Mouse (Mus musculus): ENCODE results near the gene Tepp. TPM values are rescaled to one million over a fixed set of nuclear protein-coding genes. Genes with fewer than 3 reads are reported as not detected.

Tepp gene
- polyA plus RNA-seq, 1 experiment from 2014 or later = 0.70 TPM

GRCm38 (mm10) chr8:95352871-95353866, 42.8 kb downstream of the Tepp start:
- peak overlapping the region; percentile 89 for H3K27ac ChIP-seq (replicated peaks)
- H3K9me3 ChIP-seq = no peaks in the 10 kb centered on the region
- peaks cover 4% of the 10 kb centered on the region; the same call in 1 of the 2 replicates for H3K27me3 ChIP-seq
- peak overlapping the region; percentile 80 for H3K4me2 ChIP-seq
- WGBS = 2% methylated on average over 62 of the region's 62 CpGs
- no peaks in the 10 kb centered on the region for H3K36me3 ChIP-seq
- H3K4me3 ChIP-seq = peak overlapping the region; percentile 75
- peak; percentile 36 for ATAC-seq (ENCODE audit: low read depth)
- H3K9ac ChIP-seq = peak overlapping the region; percentile 92
- H3K4me1 ChIP-seq (replicated peaks) = peaks cover 72% of the 10 kb centered on the region

DNA sequence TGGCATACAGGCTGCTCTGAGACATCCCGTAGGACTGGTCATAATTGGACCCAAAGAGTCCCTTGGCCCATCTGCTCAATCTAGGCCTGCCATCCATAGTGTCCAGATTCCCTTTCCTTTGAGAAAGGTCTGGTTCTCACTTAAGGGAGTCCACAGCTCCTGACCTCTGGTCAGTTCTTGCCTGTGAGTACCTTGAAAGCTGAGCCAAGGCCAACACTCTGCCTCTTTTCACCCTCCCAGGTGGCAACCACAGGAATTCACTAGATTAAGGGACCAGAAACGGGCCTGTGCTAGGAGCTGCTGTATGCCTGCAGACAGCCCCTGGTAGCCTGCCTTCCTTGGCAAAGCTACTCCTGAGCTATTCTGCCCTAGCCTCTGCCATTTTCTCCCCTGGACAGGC, 44.2 kb downstream of the Tepp start:
- H3K36me3 ChIP-seq = no peaks in the 10 kb centered on the region
- WGBS = 90% methylated on average over 2 of the region's 2 CpGs
- peak overlapping the region; percentile 75; the same call in 1 of the 2 replicates for H3K4me3 ChIP-seq
- peaks cover 72% of the 10 kb centered on the region for H3K4me1 ChIP-seq (replicated peaks)
- ATAC-seq (ENCODE audit: low read depth) = no peak
- peaks cover 4% of the 10 kb centered on the region; the same call in 1 of the 2 replicates for H3K27me3 ChIP-seq
- H3K9ac ChIP-seq = peak overlapping the region; percentile 92; the same call in 1 of the 2 replicates
- H3K4me2 ChIP-seq = peak overlapping the region; percentile 80
- H3K9me3 ChIP-seq = no peaks in the 10 kb centered on the region
- H3K27ac ChIP-seq (replicated peaks) = no peak overlapping the region

DNA sequence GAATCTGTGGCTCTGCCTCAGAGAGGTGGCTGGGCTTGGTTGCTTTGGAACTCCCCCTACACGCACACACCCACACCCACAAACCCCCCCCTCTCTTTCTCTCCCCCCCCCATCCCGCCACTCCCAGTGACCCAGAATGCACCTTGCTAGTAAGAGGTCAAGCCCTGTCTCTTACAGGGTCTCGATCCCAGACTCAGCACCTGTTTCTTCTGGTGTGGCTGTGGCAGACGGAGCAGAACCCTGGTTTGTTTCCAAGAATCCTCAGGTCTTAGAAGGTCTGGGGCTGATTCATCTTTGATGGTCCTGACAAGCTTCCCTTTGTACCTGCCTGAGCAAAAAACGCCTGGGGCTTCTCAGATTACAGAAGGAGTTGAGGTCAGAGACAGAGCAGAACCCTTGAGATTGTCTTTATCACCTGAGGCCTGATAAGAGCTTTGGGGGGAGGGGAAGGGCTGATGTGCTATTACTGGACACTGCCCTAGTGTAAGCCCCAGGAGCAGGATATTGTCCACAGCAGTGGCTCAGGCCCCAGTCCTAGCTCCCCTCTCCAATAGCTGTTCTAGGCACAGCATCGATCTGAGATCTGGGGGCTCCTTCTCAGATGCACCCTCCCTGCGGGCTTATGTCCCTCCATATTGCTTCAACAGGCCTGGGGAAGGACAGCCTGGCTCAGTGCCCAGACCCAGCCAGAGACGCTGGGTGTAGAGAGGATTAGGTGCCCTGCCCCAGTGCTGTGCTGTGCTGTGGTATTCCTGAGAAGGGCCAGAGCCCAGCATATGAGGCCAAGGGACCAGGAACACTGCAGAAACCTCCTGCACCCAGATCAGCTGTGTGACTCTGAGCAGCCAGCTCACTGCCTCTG, 48.4 kb downstream of the Tepp start:
- Histone ChIP-seq H3K4me3 (no peak overlapping the region), H3K9ac (0 out of 2 replicates have a peak overlapping the region, but pooled peaks have one; percentile 8), H3K27ac (replicated peaks) (no peak overlapping the region; the same call in 1 of the 2 replicates), H3K4me2 (no peak overlapping the region), H3K27me3 (no peaks in the 10 kb centered on the region), H3K9me3 (peaks cover 3% of the 10 kb centered on the region; the same call in 1 of the 2 replicates), H3K4me1 (replicated peaks) (peaks cover 70% of the 10 kb centered on the region), H3K36me3 (no peaks in the 10 kb centered on the region; the same call in 1 of the 2 replicates)
- ATAC-seq (ENCODE audit: low read depth) = no peak
- 61% methylated on average over 8 of the region's 8 CpGs for WGBS

DNA sequence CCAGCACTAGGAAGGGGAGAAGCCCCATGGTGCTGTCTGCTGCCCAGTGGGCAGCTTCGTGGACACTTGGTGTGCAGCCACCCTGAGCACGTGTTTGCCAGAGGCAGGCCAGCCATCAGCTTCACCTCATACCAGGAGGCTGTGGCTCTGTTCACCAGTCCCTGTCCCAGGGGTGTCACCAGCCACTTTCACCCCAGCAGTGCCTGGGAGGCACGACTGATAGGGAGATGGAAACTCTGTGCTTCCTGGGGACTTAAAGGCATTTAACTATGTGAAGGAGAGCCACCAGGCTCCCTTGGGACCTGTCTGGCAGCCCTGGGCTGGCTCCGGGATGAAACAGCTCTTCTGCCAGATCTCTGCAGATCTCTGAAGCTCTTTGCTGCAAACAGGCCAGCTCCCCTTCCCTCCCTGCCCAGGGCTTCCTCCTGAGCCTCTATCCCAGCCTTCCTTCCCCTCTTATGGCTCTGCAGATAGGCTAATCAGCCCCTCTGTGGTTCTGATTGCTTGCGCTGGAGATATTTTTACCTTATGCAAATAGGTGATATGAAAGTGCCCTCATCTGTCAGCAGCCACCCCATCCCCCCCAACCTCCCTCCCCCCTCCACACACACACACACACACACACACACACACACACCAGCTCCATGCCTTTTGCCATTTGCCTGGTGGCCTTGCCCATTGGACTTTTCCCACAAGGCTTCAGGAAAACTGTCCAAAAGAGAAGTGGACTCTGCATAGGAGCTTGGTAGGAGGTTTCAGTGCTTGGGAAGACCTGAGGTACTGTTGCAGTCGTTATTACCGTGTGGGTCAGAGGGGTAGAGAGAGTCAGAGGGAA, 50.0 kb downstream of the Tepp start:
- Histone ChIP-seq H3K27ac (replicated peaks) (peak overlapping the region; percentile 56), H3K9ac (peak overlapping the region; percentile 17; the same call in 1 of the 2 replicates)
- WGBS = 48% methylated on average over 7 of the region's 7 CpGs

GRCm38 (mm10) chr8:95361016-95361341, 50.6 kb downstream of the Tepp start:
- WGBS = 93% methylated on average over 3 of the region's 3 CpGs
- Histone ChIP-seq H3K27me3 (no peaks in the 10 kb centered on the region), H3K4me3 (no peak overlapping the region), H3K9me3 (peaks cover 5% of the 10 kb centered on the region), H3K4me2 (no peak overlapping the region), H3K4me1 (replicated peaks) (peaks cover 48% of the 10 kb centered on the region), H3K36me3 (no peaks in the 10 kb centered on the region; the same call in 1 of the 2 replicates), H3K9ac (peak overlapping the region; percentile 17; the same call in 1 of the 2 replicates), H3K27ac (replicated peaks) (peak overlapping the region; percentile 56; the same call in 1 of the 2 replicates)
- no peak for ATAC-seq (ENCODE audit: low read depth)

More for the DNA sequence above, 50.0 kb downstream of the Tepp start:
- Histone ChIP-seq H3K4me1 (replicated peaks) (peaks cover 54% of the 10 kb centered on the region), H3K4me2 (no peak overlapping the region), H3K4me3 (no peak overlapping the region), H3K9me3 (peaks cover 5% of the 10 kb centered on the region), H3K36me3 (no peaks in the 10 kb centered on the region; the same call in 1 of the 2 replicates), H3K27me3 (no peaks in the 10 kb centered on the region)
- ATAC-seq (ENCODE audit: low read depth) = 0 out of 2 replicates have a peak, but pooled peaks have one; percentile 6

- WGBS = 80% methylated on average over 6 of the region's 6 CpGs
- Histone ChIP-seq H3K9ac (no peak overlapping the region), H3K9me3 (peaks cover 5% of the 10 kb centered on the region), H3K4me1 (replicated peaks) (peaks cover 36% of the 10 kb centered on the region), H3K27me3 (no peaks in the 10 kb centered on the region), H3K4me2 (no peak overlapping the region), H3K4me3 (no peak overlapping the region), H3K36me3 (peaks cover 4% of the 10 kb centered on the region), H3K27ac (replicated peaks) (no peak overlapping the region)
- ATAC-seq (ENCODE audit: low read depth) = no peak
Measured at GRCm38 (mm10) chr8:95362272-95362671, 51.9 kb downstream of the Tepp start.

- H3K4me1 ChIP-seq (replicated peaks) = peaks cover 25% of the 10 kb centered on the region
- 100% methylated on average over 2 of the region's 2 CpGs for WGBS
- no peak overlapping the region for H3K4me2 ChIP-seq
- H3K4me3 ChIP-seq = no peak overlapping the region
- no peak overlapping the region for H3K9ac ChIP-seq
- no peak overlapping the region for H3K27ac ChIP-seq (replicated peaks)
- H3K36me3 ChIP-seq = peaks cover 20% of the 10 kb centered on the region
- peaks cover 5% of the 10 kb centered on the region for H3K9me3 ChIP-seq
- no peaks in the 10 kb centered on the region for H3K27me3 ChIP-seq
- no peak for ATAC-seq (ENCODE audit: low read depth)
Measured at GRCm38 (mm10) chr8:95363849-95364248, 53.5 kb downstream of the Tepp start.

GRCm38 (mm10) chr8:95369581-95370326, 59.4 kb downstream of the Tepp start:
- WGBS = 56% methylated on average over 20 of the region's 20 CpGs
- H3K4me2 ChIP-seq = no peak overlapping the region
- H3K36me3 ChIP-seq = peaks cover 76% of the 10 kb centered on the region

GRCm38 (mm10) chr8:95373389-95374002, 63.1 kb downstream of the Tepp start:
- no peak for ATAC-seq (ENCODE audit: low read depth)
- no peak overlapping the region for H3K4me2 ChIP-seq
- 90% methylated on average over 12 of the region's 12 CpGs for WGBS

More at GRCm38 (mm10) chr8:95369581-95370326, 59.4 kb downstream of the Tepp start:
- H3K4me3 ChIP-seq = no peak overlapping the region
- no peaks in the 10 kb centered on the region for H3K27me3 ChIP-seq
- no peak overlapping the region for H3K27ac ChIP-seq (replicated peaks)
- H3K9me3 ChIP-seq = no peaks in the 10 kb centered on the region
- no peak overlapping the region for H3K9ac ChIP-seq
- no peaks in the 10 kb centered on the region for H3K4me1 ChIP-seq (replicated peaks)
- no peak; the same call in 1 of the 2 replicates for ATAC-seq (ENCODE audit: low read depth)

GRCm38 (mm10) chr8:95374429-95374828, 64.1 kb downstream of the Tepp start:
- Histone ChIP-seq H3K36me3 (peaks cover 50% of the 10 kb centered on the region), H3K4me3 (no peak overlapping the region), H3K4me1 (replicated peaks) (no peaks in the 10 kb centered on the region), H3K27me3 (no peaks in the 10 kb centered on the region), H3K4me2 (no peak overlapping the region), H3K27ac (replicated peaks) (no peak overlapping the region), H3K9ac (no peak overlapping the region), H3K9me3 (no peaks in the 10 kb centered on the region)
- WGBS = 82% methylated on average over 3 of the region's 3 CpGs
- ATAC-seq (ENCODE audit: low read depth) = no peak

More at GRCm38 (mm10) chr8:95373389-95374002, 63.1 kb downstream of the Tepp start:
- H3K4me3 ChIP-seq = no peak overlapping the region
- H3K4me1 ChIP-seq (replicated peaks) = no peaks in the 10 kb centered on the region
- H3K27me3 ChIP-seq = no peaks in the 10 kb centered on the region
- peaks cover 60% of the 10 kb centered on the region for H3K36me3 ChIP-seq
- no peaks in the 10 kb centered on the region for H3K9me3 ChIP-seq
- H3K9ac ChIP-seq = no peak overlapping the region
- H3K27ac ChIP-seq (replicated peaks) = peak overlapping the region; percentile 42; the same call in 1 of the 2 replicates
